Mouse (Mus musculus): ENCODE measurements around the gene Fam198a. TPM values are rescaled to one million over a fixed set of nuclear protein-coding genes. Genes with fewer than 3 reads are reported as not detected.

Fam198a gene
- total RNA-seq, 2 experiments from 2014 or later: 5.8 to 6.8 TPM

DNA sequence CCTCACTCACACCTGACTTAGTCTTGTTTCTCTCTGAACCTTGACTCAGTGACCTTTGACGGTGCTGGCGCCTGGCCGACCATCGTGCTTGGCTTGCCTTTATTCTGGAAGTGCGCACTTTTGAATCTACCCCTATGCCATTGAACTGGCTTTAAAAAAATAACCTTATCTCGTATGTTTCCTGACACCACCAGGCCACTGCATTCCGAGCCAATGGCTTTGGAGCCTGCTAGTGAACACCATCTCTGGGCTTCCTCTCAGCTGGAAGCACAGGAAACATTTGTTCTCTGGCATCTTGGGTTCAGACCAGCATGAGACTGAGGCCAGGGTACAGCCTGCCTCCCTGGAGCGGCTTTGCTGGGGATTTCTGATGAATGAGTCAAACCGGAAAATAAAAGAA lies 72.0 kb downstream of the Fam198a start:
- DNase-seq: no peak

DNA sequence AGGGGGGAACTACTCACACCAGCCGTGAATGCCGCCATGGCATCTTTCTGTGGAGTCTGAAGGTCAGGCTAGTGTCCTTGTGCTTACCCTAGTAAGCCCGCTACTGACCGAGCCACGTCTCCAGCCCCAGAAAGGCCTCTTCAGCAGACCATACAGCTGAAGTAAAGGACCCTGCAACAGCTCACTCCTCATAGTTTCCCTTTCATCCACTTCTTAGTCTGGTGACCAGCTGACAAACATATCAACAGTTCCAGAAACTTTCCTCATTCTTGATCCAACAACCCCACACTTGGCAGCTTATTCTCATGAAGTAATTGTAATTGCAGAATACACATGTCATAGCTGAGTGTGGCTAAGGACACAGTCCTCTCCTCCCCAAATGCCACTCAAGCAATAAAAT lies 73.1 kb downstream of the Fam198a start:
- DNase-seq: no peak

DNA sequence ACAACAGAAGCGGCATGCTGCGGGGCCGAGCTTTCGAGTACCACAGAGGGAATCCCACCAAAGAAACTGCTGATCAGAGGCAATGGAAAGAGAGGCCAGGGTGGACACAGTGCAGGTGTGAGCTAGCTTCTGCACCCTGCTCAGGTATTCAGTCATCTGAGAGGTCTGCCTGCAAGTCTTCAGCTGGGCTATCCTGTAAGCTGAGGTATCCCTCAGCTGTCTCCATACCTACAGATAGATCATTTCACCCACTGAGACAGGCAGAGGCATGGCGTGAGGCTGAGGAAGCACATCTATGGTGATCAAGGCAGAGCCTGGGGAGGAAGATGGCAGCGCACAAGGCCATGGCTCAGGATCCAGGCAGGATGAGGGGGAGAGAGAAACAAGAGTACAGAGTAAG lies 73.6 kb downstream of the Fam198a start:
- no peak for DNase-seq

DNA sequence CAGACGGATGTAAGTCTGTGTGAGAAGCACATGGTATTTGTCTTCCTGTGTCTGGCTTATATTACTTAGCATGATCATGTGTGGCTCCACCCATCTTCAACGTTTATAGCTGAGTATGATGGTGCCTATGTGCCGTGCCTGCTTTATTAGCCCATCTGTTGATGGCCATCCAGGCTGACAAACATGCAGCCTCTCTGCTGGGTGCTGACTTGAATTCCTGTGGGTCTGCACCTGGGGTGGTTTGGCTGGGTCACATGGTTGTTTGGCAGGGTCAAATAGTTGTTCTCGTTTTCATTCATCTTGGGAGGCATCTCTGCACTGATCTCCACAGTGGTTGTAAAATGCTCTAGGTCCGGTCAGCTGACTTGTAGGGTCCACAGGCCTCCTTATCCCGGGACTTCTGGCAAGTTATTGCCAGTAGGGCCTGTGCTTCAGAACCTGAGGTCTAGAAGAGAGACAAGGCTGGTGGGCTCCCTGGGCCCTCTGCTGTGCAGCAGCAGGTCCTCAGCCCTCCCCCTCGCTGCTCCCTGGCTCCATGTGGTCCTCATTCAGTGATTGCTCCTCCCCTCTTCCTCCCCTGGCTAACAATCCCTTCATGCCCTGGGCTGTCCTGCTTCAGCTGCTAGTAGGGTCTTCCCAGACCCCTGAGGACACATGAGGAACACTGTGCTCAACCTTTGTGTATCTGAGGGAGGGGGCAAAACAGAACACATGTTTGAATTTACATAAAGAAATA lies 75.2 kb downstream of the Fam198a start:
- DNase-seq: no peak

DNA sequence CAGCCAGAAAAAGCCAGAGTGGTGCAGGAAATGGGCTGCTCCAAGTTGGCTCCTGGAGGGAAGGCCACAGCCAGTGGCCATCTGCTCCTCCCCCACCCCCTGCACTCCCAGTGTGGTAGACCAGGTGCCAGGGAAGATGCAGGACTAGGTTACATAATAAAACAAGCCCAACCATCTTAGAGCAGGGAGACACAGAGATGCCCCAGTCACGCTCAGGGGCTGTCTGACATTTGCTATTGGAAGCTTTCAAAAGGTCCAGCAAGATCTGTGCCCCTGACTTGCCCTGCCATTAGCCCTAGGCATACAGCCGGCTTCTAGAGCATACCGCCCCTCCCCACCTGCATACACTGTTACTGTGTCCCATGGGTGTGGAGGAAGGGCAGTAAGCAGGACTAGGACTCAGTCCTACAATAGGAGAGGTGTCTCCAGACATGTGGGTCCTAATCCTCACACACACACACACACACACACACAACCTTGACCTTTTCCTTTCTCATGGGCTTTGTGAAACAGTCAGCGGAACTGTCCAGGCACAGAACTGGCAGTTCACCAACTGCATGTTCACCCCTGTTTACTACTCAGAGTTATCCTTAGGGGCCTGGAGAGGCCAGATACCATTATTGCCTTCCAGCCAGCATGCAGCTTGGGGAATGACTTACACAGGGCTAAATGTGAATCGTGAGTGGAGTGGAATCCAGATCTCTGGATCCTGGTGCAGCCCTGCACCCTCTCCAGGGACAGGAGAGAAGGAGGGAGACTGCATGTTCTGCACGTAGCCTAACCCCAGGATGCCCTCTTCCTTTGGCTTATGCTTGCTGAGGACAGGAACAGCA lies 76.5 kb downstream of the Fam198a start:
- no peak for DNase-seq

DNA sequence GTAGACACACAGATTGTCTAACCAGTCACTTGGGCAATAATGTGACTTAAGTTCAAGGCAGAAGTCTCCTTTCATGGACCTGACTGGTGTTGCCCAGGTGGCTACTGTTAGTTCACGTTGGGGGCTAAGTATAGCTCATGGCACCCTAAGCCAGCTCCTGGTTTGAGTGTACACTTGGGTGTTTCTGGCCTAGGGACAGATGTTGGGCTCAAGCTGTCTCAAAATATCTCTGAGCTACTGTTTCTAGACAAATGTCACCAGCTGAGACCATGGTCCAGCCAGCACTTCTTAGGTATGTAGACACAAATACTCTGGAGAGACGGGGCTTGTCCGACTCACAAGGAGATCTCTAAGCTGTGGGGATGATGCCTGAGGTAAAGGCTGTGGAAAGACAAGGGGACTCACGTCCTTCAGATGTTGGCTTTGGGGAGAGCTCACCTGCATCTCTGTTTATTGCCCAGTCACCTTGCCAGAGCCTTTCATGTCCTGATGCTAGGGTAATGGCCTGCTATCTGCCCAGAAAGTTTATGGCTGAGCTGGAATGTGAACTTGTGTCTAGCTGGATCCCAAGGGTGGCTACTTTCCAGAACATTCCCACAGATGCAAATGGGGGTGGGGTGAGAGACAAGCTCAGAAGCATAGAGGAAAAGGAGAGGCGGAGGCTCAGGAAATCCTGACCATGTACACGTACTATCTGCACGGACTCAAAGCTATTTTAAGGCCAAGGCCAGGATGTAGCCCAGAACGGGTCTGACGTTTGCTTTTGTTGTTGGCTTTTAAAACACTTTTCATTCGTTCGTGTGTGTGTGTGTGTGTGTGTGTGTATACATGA lies 77.3 kb downstream of the Fam198a start:
- DNase-seq: no peak

DNA sequence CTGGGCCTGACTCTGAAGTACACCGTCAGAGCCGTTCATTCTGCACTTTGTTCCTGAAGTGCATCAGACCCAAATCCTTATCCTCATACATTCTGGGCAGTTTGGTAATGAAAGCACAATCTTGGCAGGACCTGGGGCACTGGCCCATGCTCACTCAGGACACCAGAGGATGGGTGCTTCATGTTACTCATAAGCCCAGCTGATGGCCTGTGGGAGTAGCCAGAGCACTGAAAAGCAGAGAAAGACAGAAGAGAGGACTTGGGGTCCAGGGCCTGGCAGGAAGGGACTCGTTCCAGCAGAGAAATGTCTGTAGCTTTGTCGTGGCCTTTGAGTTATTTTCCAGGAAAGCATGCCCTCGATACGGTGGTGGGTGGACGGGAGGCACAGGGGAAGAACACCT lies 79.0 kb downstream of the Fam198a start:
- no peak for DNase-seq

Other genes with a start within 250 kb of the Fam198a start
- 10 to 100 TPM; 31.7 to 31.8 TPM for gene Sec22c, start 245.5 kb upstream of the Fam198a start, total RNA-seq (2021)
- gene Ss18l2, start 240.7 kb upstream of the Fam198a start, total RNA-seq (2021): 10 to 100 TPM; 73.2 to 84.3 TPM
- gene Nktr, start 231.8 kb upstream of the Fam198a start, total RNA-seq (2021): 100 to 1,000 TPM in 1 of 2 experiments, 10 to 100 TPM in 1; 99.0 to 145 TPM
- gene Zfp651, start 191.7 kb upstream of the Fam198a start, total RNA-seq (2021): 100 to 1,000 TPM; 105 to 106 TPM
- gene Klhl40, start 173.4 kb upstream of the Fam198a start, total RNA-seq (2021): 1 to 10 TPM; 2.8 to 3.5 TPM
- gene Hhatl, start 158.5 kb upstream of the Fam198a start, total RNA-seq (2021): 10 to 100 TPM; 14.6 to 15.9 TPM
- gene Ccdc13, start 111.5 kb upstream of the Fam198a start, total RNA-seq (2021): 1 to 10 TPM; 7.5 to 9.7 TPM
- 10 to 100 TPM; 90.4 to 93.2 TPM for gene Higd1a, start 92.6 kb upstream of the Fam198a start, total RNA-seq (2021)
- 1 to 10 TPM; 1.3 to 1.5 TPM for gene Ackr2, start 52.6 kb upstream of the Fam198a start, total RNA-seq (2021)
- not detected for gene Cyp8b1, start 34.7 kb upstream of the Fam198a start, total RNA-seq (2021)
- 10 to 100 TPM; 41.2 to 44.0 TPM for gene Pomgnt2, start 46.1 kb downstream of the Fam198a start, total RNA-seq (2021)
- gene Snrk, start 166.3 kb downstream of the Fam198a start, total RNA-seq (2021): 100 to 1,000 TPM; 105 to 113 TPM